Comparison of ENCODE assay signal across 22 mouse cellular contexts in genomic region chr5:122191269-122192063, GRCm38 (mm10). TPM values are rescaled to one million over a fixed set of nuclear protein-coding genes. Genes with fewer than 3 reads are reported as not detected.
DNase-seq lines count a peak whose midpoint lies in the region; ATAC-seq and TF ChIP-seq lines count a peak whose summit lies in the region.
"Had no signal": no experiment of that assay in that cellular context is flagged by ENCODE, and none has a peak within 500 bp of the region (broad histone marks: within the 10 kb centered on the region; RNA-seq: fewer than 3 reads in every experiment).

No protein-coding gene starts in this region.

- no peak for TF ChIP-seq CTCF in stomach, postnatal 0 days (IDR thresholded peaks at IDR 0.05; ENCODE audit: low read depth)

- peak; percentile 61 for ATAC-seq in kidney, embryonic 16.5 days (ENCODE audit: low FRiP score, low TSS enrichment)
- ATAC-seq in stomach, postnatal 0 days (ENCODE audit: low FRiP score, low TSS enrichment): peak; percentile 40; the same call in 1 of the 2 replicates
- ATAC-seq in activated CD4-positive, CD25-positive, alpha-beta regulatory T cell, adult 4 months: no peak
- ATAC-seq: CD4-positive, CD25-positive, alpha-beta regulatory T cell, adult 4 months; forebrain, embryonic 16.5 days had no signal

- DNase-seq in heart, adult 11 months: peak; percentile 79
- no peak for DNase-seq in heart, adult 9 months (ENCODE audit: low spot score in 2 of 2)
- peak; percentile 83 for DNase-seq in ZHBTc4 (ENCODE audit: low read depth, low spot score)
- no peak for DNase-seq in stomach, postnatal 0 days (ENCODE audit: low spot score)
- no peak for DNase-seq in gastrocnemius, postnatal 10 days
- no peak for DNase-seq in layer of hippocampus, adult 9-11 months
- DNase-seq: cerebellum, postnatal 25 days; heart, adult 2 months; liver, embryonic 13.5 days; midbrain, embryonic 14.5 days; thymus, postnatal 36 days had no signal

- H3K9ac ChIP-seq in kidney, embryonic 16.5 days (replicated peaks; ENCODE audit: low read length): no peak overlapping the region
- no peak overlapping the region for H3K9ac ChIP-seq in stomach, postnatal 0 days (ENCODE audit: low read length)
- H3K9ac ChIP-seq: liver, embryonic 13.5 days; lung, embryonic 15.5 days; neural tube, embryonic 15.5 days had no signal

- H3K4me1 ChIP-seq in kidney, embryonic 16.5 days (ENCODE audit: insufficient read depth, low read length): no peaks in the 10 kb centered on the region
- no peaks in the 10 kb centered on the region for H3K4me1 ChIP-seq in stomach, postnatal 0 days (replicated peaks; ENCODE audit: control insufficient read depth, insufficient read depth)
- H3K4me1 ChIP-seq: embryonic facial prominence, embryonic 10.5 days; lung, embryonic 15.5 days; neural tube, embryonic 15.5 days had no signal

- H3K9me3 ChIP-seq in kidney, embryonic 16.5 days (ENCODE audit: low read length): no peaks in the 10 kb centered on the region
- no peaks in the 10 kb centered on the region for H3K9me3 ChIP-seq in stomach, postnatal 0 days (ENCODE audit: control insufficient read depth, low read length)
- H3K9me3 ChIP-seq: embryonic facial prominence, embryonic 10.5 days; hindbrain, embryonic 10.5 days; liver, embryonic 13.5 days; lung, embryonic 15.5 days; neural tube, embryonic 15.5 days had no signal

- H3K36me3 ChIP-seq in kidney, embryonic 16.5 days (ENCODE audit: insufficient read depth, low read length): no peaks in the 10 kb centered on the region
- no peaks in the 10 kb centered on the region for H3K36me3 ChIP-seq in stomach, postnatal 0 days (ENCODE audit: control insufficient read depth, insufficient read depth, low read length)
- H3K36me3 ChIP-seq: embryonic facial prominence, embryonic 10.5 days; hindbrain, embryonic 10.5 days; liver, embryonic 13.5 days; lung, embryonic 15.5 days; neural tube, embryonic 15.5 days had no signal

- peak overlapping the region; percentile 11; the same call in 1 of the 2 replicates for H3K27ac ChIP-seq in kidney, embryonic 16.5 days (ENCODE audit: low read length)
- H3K27ac ChIP-seq in stomach, postnatal 0 days (replicated peaks): no peak overlapping the region
- H3K27ac ChIP-seq: embryonic facial prominence, embryonic 10.5 days; heart, adult 2 months; hindbrain, embryonic 10.5 days; liver, embryonic 13.5 days; lung, embryonic 15.5 days; neural tube, embryonic 15.5 days had no signal

- WGBS in kidney, embryonic 16.5 days: 47% methylated on average over 12 of the region's 12 CpGs
- 51% methylated on average over 12 of the region's 12 CpGs for WGBS in stomach, postnatal 0 days

- no peak overlapping the region for H3K4me2 ChIP-seq in kidney, embryonic 16.5 days (replicated peaks; ENCODE audit: low read depth, low read length)
- H3K4me2 ChIP-seq in stomach, postnatal 0 days (replicated peaks; ENCODE audit: low read depth): no peak overlapping the region
- H3K4me2 ChIP-seq: liver, embryonic 13.5 days; lung, embryonic 15.5 days; neural tube, embryonic 15.5 days had no signal

- H3K4me3 ChIP-seq in kidney, embryonic 16.5 days (ENCODE audit: low read length): no peak overlapping the region
- H3K4me3 ChIP-seq in stomach, postnatal 0 days (ENCODE audit: low read depth, low read length): no peak overlapping the region
- H3K4me3 ChIP-seq: embryonic facial prominence, embryonic 10.5 days; erythroblast, embryonic 14.5 days; heart, adult 2 months; hindbrain, embryonic 10.5 days; liver, embryonic 13.5 days; lung, embryonic 15.5 days; myocyte; neural tube, embryonic 15.5 days had no signal

- no peak for TF ChIP-seq EP300 in stomach, postnatal 0 days (optimal IDR thresholded peaks at IDR 0.05)

- H3K27me3 ChIP-seq in kidney, embryonic 16.5 days (ENCODE audit: insufficient read depth, low read length): no peaks in the 10 kb centered on the region
- H3K27me3 ChIP-seq in stomach, postnatal 0 days (ENCODE audit: control insufficient read depth, insufficient read depth, low read length): no peaks in the 10 kb centered on the region
- H3K27me3 ChIP-seq: liver, embryonic 13.5 days; lung, embryonic 15.5 days; neural tube, embryonic 15.5 days had no signal

RNA-seq across cellular contexts. Expression of gene Hvcn1, which starts 15.1 kb away (rescaled TPM):
- polyA plus RNA-seq in kidney, embryonic 16.5 days (2015; fragmentation: Nextera tagmentation; extraction: Ambion mirVana): 14.5 and 14.6 TPM in 2 replicates
- polyA plus RNA-seq in stomach, postnatal 0 days (2015; fragmentation: Nextera tagmentation; extraction: Ambion mirVana): 2.8 and 3.1 TPM in 2 replicates
- 10 to 100 TPM; 39.5 to 46.5 TPM for polyA plus RNA-seq in activated CD4-positive, CD25-positive, alpha-beta regulatory T cell, adult 4 months (2017; shearing (Covaris generic))
- 1 to 10 TPM; 4.0 to 4.3 TPM for total RNA-seq in gastrocnemius, postnatal 10 days (2021)

RNA-seq across cellular contexts. Expression of gene Ppp1cc, which starts 33.4 kb away (rescaled TPM):
- polyA plus RNA-seq in kidney, embryonic 16.5 days (2015; fragmentation: Nextera tagmentation; extraction: Ambion mirVana): 269 and 277 TPM in 2 replicates
- polyA plus RNA-seq in stomach, postnatal 0 days (2015; fragmentation: Nextera tagmentation; extraction: Ambion mirVana): 104 and 112 TPM in 2 replicates
- polyA plus RNA-seq in activated CD4-positive, CD25-positive, alpha-beta regulatory T cell, adult 4 months (2017; shearing (Covaris generic)): 10 to 100 TPM; 44.5 to 70.3 TPM
- 100 to 1,000 TPM; 144 to 156 TPM for total RNA-seq in gastrocnemius, postnatal 10 days (2021)

RNA-seq across cellular contexts. Expression of gene Ccdc63, which starts 50.8 kb away (rescaled TPM):
- 0.15 TPM in 1 of 2 replicates, not detected in the other for polyA plus RNA-seq in kidney, embryonic 16.5 days (2015; fragmentation: Nextera tagmentation; extraction: Ambion mirVana)
- 0.07 TPM in 2 replicates for polyA plus RNA-seq in stomach, postnatal 0 days (2015; fragmentation: Nextera tagmentation; extraction: Ambion mirVana)
- 1 to 10 TPM in 1 of 2 experiments, not detected in 1; 1.0 TPM for polyA plus RNA-seq in activated CD4-positive, CD25-positive, alpha-beta regulatory T cell, adult 4 months (2017; shearing (Covaris generic))
- total RNA-seq in gastrocnemius, postnatal 10 days (2021): not detected
- polyA plus RNA-seq: embryonic facial prominence, embryonic 10.5 days; erythroblast, embryonic 14.5 days; forebrain, embryonic 16.5 days; hindbrain, embryonic 10.5 days; limb, embryonic 11.5 days; lung, embryonic 15.5 days; midbrain, embryonic 14.5 days; myocyte had no signal

Comparison
In these comparisons a context has a peak if more than half of its experiments do, and no peak if none do; other contexts are left out.
1. DNase-seq: peak in heart, adult 11 months (single experiment) and ZHBTc4 (single experiment); none in heart, adult 9 months (0 of 2), stomach, postnatal 0 days (single experiment), gastrocnemius, postnatal 10 days (single experiment) and layer of hippocampus, adult 9-11 months (single experiment).